Mouse (Mus musculus): ENCODE measurements around the gene Tox2. TPM values are rescaled to one million over a fixed set of nuclear protein-coding genes. Genes with fewer than 3 reads are reported as not detected.

The Tox2 gene
- 4.5 and 36.8 TPM in 2 replicates for polyA plus RNA-seq (2012; ENCODE audit: insufficient read depth, low replicate concordance)

GRCm38 (mm10) chr2:163202884-163203634 is at the start of gene Tox2:
Gene Tox2, plus strand, starts transcription at chr2:163203125.
- H3K36me3 ChIP-seq (replicated peaks; ENCODE audit: low read length) = no peaks in the 10 kb centered on the region
- peaks cover 94% of the 10 kb centered on the region for H3K27me3 ChIP-seq (replicated peaks)
- peaks cover 27% of the 10 kb centered on the region for H3K4me1 ChIP-seq
- H3K9me3 ChIP-seq = peaks cover 47% of the 10 kb centered on the region
- peak within 1 kb of the TSS; percentile 90 for H3K4me3 ChIP-seq (replicated peaks)
- TF ChIP-seq FLI1 (IDR thresholded peaks at IDR 0.05; ENCODE audit: low read length) (no peak), GATA1 (IDR thresholded peaks at IDR 0.05; ENCODE audit: borderline replicate concordance, low read length) (no peak)

DNA sequence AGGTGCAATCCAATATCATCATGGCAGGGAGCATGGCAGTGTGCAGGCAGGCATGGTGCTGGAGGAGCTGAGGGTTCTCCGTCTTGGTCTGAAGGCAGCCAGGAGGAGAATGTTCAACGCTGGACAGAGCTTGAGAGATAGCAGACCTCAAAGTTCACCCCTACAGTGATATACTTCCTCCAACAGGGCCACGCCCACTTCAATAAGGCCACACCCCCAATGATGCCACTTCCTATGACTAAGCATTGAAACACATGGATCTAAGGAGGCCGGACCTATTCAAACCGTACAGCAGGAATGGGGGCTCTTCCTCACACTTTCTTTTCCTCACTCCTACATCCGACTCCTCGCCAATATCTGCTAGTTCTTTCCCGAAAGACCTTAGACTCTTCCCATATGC is 48.3 kb upstream of the Tox2 start:
- Histone ChIP-seq H3K9me3 (peaks cover 24% of the 10 kb centered on the region), H3K4me1 (peaks cover 8% of the 10 kb centered on the region), H3K4me3 (replicated peaks) (no peak overlapping the region), H3K36me3 (replicated peaks; ENCODE audit: low read length) (no peaks in the 10 kb centered on the region), H3K27me3 (replicated peaks) (peaks cover 41% of the 10 kb centered on the region)
- TF ChIP-seq GATA1 (IDR thresholded peaks at IDR 0.05; ENCODE audit: borderline replicate concordance, low read length) = no peak

DNA sequence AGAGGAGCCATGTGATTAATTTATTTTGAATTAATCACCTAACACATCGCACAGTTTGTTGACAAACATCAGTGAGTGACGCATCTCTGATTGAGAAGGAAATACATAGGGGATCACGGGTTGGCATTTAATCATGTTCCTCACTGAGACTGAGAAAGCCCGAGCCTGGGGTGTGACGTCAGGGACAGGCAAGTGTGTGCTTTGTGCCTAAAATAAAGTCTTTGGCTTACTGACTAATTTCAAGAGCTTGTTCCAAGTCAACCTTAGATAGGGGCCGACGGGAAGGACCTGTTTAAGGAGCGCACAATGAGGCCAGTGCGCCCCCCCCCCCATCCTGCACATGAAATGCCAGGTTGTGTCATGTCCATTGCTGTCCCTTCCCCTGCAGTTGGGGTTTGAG is 43.9 kb upstream of the Tox2 start:
- Histone ChIP-seq H3K9me3 (peaks cover 45% of the 10 kb centered on the region), H3K27me3 (replicated peaks) (peaks cover 33% of the 10 kb centered on the region), H3K4me3 (replicated peaks) (no peak overlapping the region), H3K4me1 (peaks cover 8% of the 10 kb centered on the region), H3K36me3 (replicated peaks; ENCODE audit: low read length) (no peaks in the 10 kb centered on the region)
- TF ChIP-seq FLI1 (IDR thresholded peaks at IDR 0.05; ENCODE audit: low read length) = no peak
- no peak for TF ChIP-seq GATA1 (IDR thresholded peaks at IDR 0.05; ENCODE audit: borderline replicate concordance, low read length)

GRCm38 (mm10) chr2:163164461-163164990 is 38.4 kb upstream of the Tox2 start:
- TF ChIP-seq GATA1 (IDR thresholded peaks at IDR 0.05; ENCODE audit: borderline replicate concordance, low read length) = no peak
- TF ChIP-seq FLI1 (IDR thresholded peaks at IDR 0.05; ENCODE audit: low read length) = no peak
- H3K27me3 ChIP-seq (replicated peaks) = peaks cover 52% of the 10 kb centered on the region
- no peaks in the 10 kb centered on the region for H3K36me3 ChIP-seq (replicated peaks; ENCODE audit: low read length)
- no peak overlapping the region for H3K4me3 ChIP-seq (replicated peaks)
- peaks cover 29% of the 10 kb centered on the region for H3K9me3 ChIP-seq
- H3K4me1 ChIP-seq = peaks cover 3% of the 10 kb centered on the region; the same call in 1 of the 2 replicates

- Histone ChIP-seq H3K36me3 (replicated peaks; ENCODE audit: low read length) (no peaks in the 10 kb centered on the region), H3K4me3 (replicated peaks) (no peak overlapping the region), H3K27me3 (replicated peaks) (peaks cover 46% of the 10 kb centered on the region), H3K4me1 (peaks cover 3% of the 10 kb centered on the region; the same call in 1 of the 2 replicates), H3K9me3 (peaks cover 15% of the 10 kb centered on the region)
- TF ChIP-seq FLI1 (IDR thresholded peaks at IDR 0.05; ENCODE audit: low read length) (no peak), GATA1 (IDR thresholded peaks at IDR 0.05; ENCODE audit: borderline replicate concordance, low read length) (no peak)
These were observed 36.7 kb upstream of the Tox2 start for GRCm38 (mm10) chr2:163166067-163166805.

- H3K36me3 ChIP-seq (replicated peaks; ENCODE audit: low read length) = no peaks in the 10 kb centered on the region
- H3K4me1 ChIP-seq = no peaks in the 10 kb centered on the region; the same call in 1 of the 2 replicates
- TF ChIP-seq GATA1 (IDR thresholded peaks at IDR 0.05; ENCODE audit: borderline replicate concordance, low read length) (no peak), FLI1 (IDR thresholded peaks at IDR 0.05; ENCODE audit: low read length) (no peak)
- H3K4me3 ChIP-seq (replicated peaks) = no peak overlapping the region
- H3K9me3 ChIP-seq = peaks cover 4% of the 10 kb centered on the region; the same call in 1 of the 2 replicates
- H3K27me3 ChIP-seq (replicated peaks) = peaks cover 54% of the 10 kb centered on the region
These were observed 31.0 kb upstream of the Tox2 start for GRCm38 (mm10) chr2:163171891-163172290.

- TF ChIP-seq FLI1 (IDR thresholded peaks at IDR 0.05; ENCODE audit: low read length) (no peak), GATA1 (IDR thresholded peaks at IDR 0.05; ENCODE audit: borderline replicate concordance, low read length) (no peak)
- H3K4me3 ChIP-seq (replicated peaks) = no peak overlapping the region
- peaks cover under 1% of the 10 kb centered on the region; the same call in 1 of the 2 replicates for H3K9me3 ChIP-seq
- no peaks in the 10 kb centered on the region for H3K36me3 ChIP-seq (replicated peaks; ENCODE audit: low read length)
- H3K4me1 ChIP-seq = no peaks in the 10 kb centered on the region; the same call in 1 of the 2 replicates
- H3K27me3 ChIP-seq (replicated peaks) = peaks cover 60% of the 10 kb centered on the region
These were observed 28.9 kb upstream of the Tox2 start for GRCm38 (mm10) chr2:163174066-163174465.

DNA sequence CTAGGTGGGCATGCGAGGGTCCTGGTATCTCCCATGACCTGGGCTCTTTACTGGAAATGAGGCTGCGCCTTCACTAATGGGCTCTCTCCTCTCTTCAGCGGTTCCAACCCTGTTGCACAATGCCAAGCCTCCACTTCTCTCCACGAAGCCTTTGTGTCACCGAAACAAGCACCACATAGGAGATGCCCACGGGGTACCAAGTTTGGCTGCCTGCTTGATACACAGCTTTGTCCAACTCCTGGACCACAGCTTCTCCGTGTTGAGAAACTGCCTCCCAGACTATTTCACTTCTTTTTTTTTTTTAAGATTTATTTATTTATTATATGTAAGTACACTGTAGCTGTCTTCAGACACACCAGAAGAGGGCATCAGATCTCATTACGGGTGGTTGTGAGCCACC is 27.1 kb upstream of the Tox2 start:
- peaks cover 64% of the 10 kb centered on the region for H3K27me3 ChIP-seq (replicated peaks)
- no peak for TF ChIP-seq FLI1 (IDR thresholded peaks at IDR 0.05; ENCODE audit: low read length)
- TF ChIP-seq GATA1 (IDR thresholded peaks at IDR 0.05; ENCODE audit: borderline replicate concordance, low read length) = no peak

GRCm38 (mm10) chr2:163176502-163176901 is 26.4 kb upstream of the Tox2 start:
- peaks cover 7% of the 10 kb centered on the region; the same call in 1 of the 2 replicates for H3K9me3 ChIP-seq
- H3K27me3 ChIP-seq (replicated peaks) = peaks cover 67% of the 10 kb centered on the region
- TF ChIP-seq GATA1 (IDR thresholded peaks at IDR 0.05; ENCODE audit: borderline replicate concordance, low read length) (no peak), FLI1 (IDR thresholded peaks at IDR 0.05; ENCODE audit: low read length) (no peak)

More for the DNA sequence above, 27.1 kb upstream of the Tox2 start:
- Histone ChIP-seq H3K4me3 (replicated peaks) (no peak overlapping the region), H3K4me1 (no peaks in the 10 kb centered on the region; the same call in 1 of the 2 replicates), H3K9me3 (peaks cover 7% of the 10 kb centered on the region; the same call in 1 of the 2 replicates), H3K36me3 (replicated peaks; ENCODE audit: low read length) (no peaks in the 10 kb centered on the region)

More at GRCm38 (mm10) chr2:163176502-163176901, 26.4 kb upstream of the Tox2 start:
- Histone ChIP-seq H3K36me3 (replicated peaks; ENCODE audit: low read length) (no peaks in the 10 kb centered on the region), H3K4me3 (replicated peaks) (no peak overlapping the region), H3K4me1 (no peaks in the 10 kb centered on the region; the same call in 1 of the 2 replicates)

All from megakaryocyte, embryonic 14.5 days (primary cell).